Mouse (Mus musculus): ENCODE results near the gene St3gal2.

DNA sequence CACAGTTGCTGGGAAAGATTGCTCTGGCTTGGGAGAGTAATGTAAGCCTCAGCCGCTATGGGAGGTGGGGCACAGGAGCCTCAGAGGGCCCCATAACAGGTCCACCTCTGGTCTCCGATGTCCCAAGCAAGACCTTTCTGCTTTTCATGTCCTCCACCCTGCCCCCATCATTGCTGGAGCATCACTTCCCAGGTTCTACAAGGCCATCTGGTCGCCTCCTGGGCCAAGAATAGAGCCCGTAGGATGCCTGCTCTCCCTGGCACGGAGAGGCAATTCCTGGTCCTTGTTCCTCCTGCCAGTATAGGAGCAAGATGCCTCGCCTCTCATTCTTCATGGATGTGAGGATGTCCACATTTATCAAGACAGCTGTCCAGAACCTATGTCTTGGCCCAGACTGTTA lies 40.2 kb downstream of the St3gal2 start:
- no peak for TF ChIP-seq POLR2A (IDR thresholded peaks at IDR 0.05; ENCODE audit: low read depth, low read length)
- TF ChIP-seq CTCF (IDR thresholded peaks at IDR 0.05; ENCODE audit: borderline replicate concordance, insufficient read depth, low read length): no peak
